Mouse (Mus musculus): Measurements from ENCODE around the gene Tbkbp1. TPM values are rescaled to one million over a fixed set of nuclear protein-coding genes. Genes with fewer than 3 reads are reported as not detected.

The Tbkbp1 gene
- polyA plus RNA-seq, 1 experiment from 2014 or later, result 8.9 TPM

- Histone ChIP-seq H3K9ac (peak overlapping the region; percentile 40), H3K27ac (replicated peaks) (0 out of 2 replicates have a peak overlapping the region, but pooled peaks have one; percentile 44), H3K4me1 (peaks cover 16% of the 10 kb centered on the region), H3K4me3 (replicated peaks) (peak overlapping the region; percentile 53), H3K9me3 (replicated peaks) (no peaks in the 10 kb centered on the region), H3K36me3 (no peaks in the 10 kb centered on the region), H3K4me2 (replicated peaks) (peak overlapping the region; percentile 95), H3K27me3 (no peaks in the 10 kb centered on the region; the same call in 1 of the 2 replicates)
- ATAC-seq (ENCODE audit: insufficient number of reproducible peaks, low FRiP score, low TSS enrichment, low read depth), result peak; percentile 69; the same call in 1 of the 2 replicates
- 1% methylated on average over 32 of the region's 32 CpGs for WGBS
Measured at GRCm38 (mm10) chr11:97126645-97127468, 24.4 kb downstream of the Tbkbp1 start.

DNA sequence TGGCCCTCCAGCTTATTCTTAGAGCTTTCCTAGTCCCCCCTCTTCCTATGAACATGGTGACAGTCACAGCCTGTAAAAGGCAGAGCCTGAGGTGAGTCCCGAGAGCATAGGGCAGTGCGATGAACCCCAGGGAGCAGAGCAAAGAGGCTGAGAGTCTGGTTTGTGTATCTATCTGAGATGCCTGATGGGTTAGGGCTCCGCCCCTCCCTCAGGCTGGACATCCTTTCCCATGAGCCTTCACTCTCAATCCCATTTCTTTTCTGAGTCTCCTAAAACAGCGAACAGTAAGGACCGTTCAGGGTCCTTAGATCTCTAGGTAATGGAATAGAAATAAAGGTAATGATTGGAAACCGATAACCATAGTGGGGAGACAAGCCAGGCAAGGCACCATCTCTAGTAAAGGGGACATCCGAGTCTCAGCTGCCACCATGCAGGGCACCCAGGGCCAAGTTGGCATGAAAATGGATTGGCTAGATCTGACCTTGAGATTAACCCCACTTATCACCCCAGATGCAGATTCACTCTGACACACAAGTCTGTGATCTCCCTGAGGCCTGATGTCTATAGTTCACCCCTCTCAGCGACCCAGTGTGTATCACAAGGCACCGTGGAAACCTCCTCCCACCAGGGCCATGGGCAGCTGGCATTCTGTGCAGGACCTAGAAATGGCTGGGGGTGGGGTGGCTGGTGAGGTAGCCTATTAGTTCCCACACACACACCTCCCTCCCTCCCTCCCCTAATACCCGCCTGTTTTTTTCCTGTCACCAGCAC lies 26.8 kb downstream of the Tbkbp1 start:
- no peak for ATAC-seq (ENCODE audit: insufficient number of reproducible peaks, low FRiP score, low TSS enrichment, low read depth)
- Histone ChIP-seq H3K4me2 (replicated peaks) (no peak overlapping the region), H3K4me3 (replicated peaks) (no peak overlapping the region), H3K36me3 (no peaks in the 10 kb centered on the region), H3K4me1 (peaks cover 22% of the 10 kb centered on the region), H3K9ac (no peak overlapping the region), H3K27ac (replicated peaks) (no peak overlapping the region), H3K9me3 (replicated peaks) (no peaks in the 10 kb centered on the region), H3K27me3 (no peaks in the 10 kb centered on the region; the same call in 1 of the 2 replicates)
- 58% methylated on average over 10 of the region's 10 CpGs for WGBS

- no peak overlapping the region for H3K9ac ChIP-seq
- no peak overlapping the region for H3K4me2 ChIP-seq (replicated peaks)
- H3K4me3 ChIP-seq (replicated peaks), result no peak overlapping the region
- 8% methylated on average over 11 of the region's 11 CpGs for WGBS
- H3K9me3 ChIP-seq (replicated peaks), result no peaks in the 10 kb centered on the region
- no peaks in the 10 kb centered on the region for H3K36me3 ChIP-seq
- H3K4me1 ChIP-seq, result peaks cover 22% of the 10 kb centered on the region
- H3K27me3 ChIP-seq, result peaks cover 7% of the 10 kb centered on the region
- no peak for ATAC-seq (ENCODE audit: insufficient number of reproducible peaks, low FRiP score, low TSS enrichment, low read depth)
- H3K27ac ChIP-seq (replicated peaks), result no peak overlapping the region
Measured at GRCm38 (mm10) chr11:97123282-97123890, 27.9 kb downstream of the Tbkbp1 start.

DNA sequence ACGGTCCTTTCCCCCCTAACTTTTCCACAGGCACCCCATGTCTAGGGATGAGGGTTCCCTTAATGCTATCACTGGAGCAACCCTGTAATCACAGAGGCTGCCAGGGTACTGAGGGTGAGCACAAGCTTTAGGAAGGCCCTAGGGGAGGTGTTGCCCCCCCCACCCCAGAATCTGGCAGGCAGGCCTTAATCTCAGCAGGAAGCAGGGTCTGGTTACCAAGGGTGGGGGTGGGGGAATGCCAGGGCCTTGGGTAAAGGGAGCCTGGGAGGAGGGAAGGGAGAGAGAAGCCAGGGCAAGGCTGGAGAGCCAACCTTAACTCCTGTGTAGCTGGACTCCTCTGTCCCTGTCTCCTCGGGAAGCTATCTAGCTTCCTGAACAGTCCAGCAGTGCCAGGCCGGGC lies 30.7 kb downstream of the Tbkbp1 start:
- no peaks in the 10 kb centered on the region for H3K9me3 ChIP-seq (replicated peaks)
- H3K36me3 ChIP-seq, result no peaks in the 10 kb centered on the region
- no peak overlapping the region for H3K4me2 ChIP-seq (replicated peaks)
- peaks cover 34% of the 10 kb centered on the region for H3K27me3 ChIP-seq
- peaks cover 12% of the 10 kb centered on the region for H3K4me1 ChIP-seq
- WGBS, result 52% methylated on average over 3 of the region's 3 CpGs
- no peak for ATAC-seq (ENCODE audit: insufficient number of reproducible peaks, low FRiP score, low TSS enrichment, low read depth)
- H3K9ac ChIP-seq, result no peak overlapping the region
- no peak overlapping the region for H3K27ac ChIP-seq (replicated peaks)
- H3K4me3 ChIP-seq (replicated peaks), result no peak overlapping the region

GRCm38 (mm10) chr11:97120221-97120620 lies 31.1 kb downstream of the Tbkbp1 start:
- ATAC-seq (ENCODE audit: insufficient number of reproducible peaks, low FRiP score, low TSS enrichment, low read depth), result no peak
- H3K4me1 ChIP-seq, result peaks cover 16% of the 10 kb centered on the region
- no peak overlapping the region for H3K4me3 ChIP-seq (replicated peaks)
- 49% methylated on average over 10 of the region's 10 CpGs for WGBS
- H3K36me3 ChIP-seq, result no peaks in the 10 kb centered on the region
- H3K9me3 ChIP-seq (replicated peaks), result no peaks in the 10 kb centered on the region
- no peak overlapping the region for H3K27ac ChIP-seq (replicated peaks)
- no peak overlapping the region for H3K9ac ChIP-seq
- peaks cover 38% of the 10 kb centered on the region for H3K27me3 ChIP-seq
- no peak overlapping the region for H3K4me2 ChIP-seq (replicated peaks)

- no peak for ATAC-seq (ENCODE audit: insufficient number of reproducible peaks, low FRiP score, low TSS enrichment, low read depth)
- WGBS, result 11% methylated on average over 11 of the region's 11 CpGs
- H3K4me2 ChIP-seq (replicated peaks), result peak overlapping the region; percentile 82
Measured at GRCm38 (mm10) chr11:97115797-97116196, 35.5 kb downstream of the Tbkbp1 start.

GRCm38 (mm10) chr11:97114671-97115601 lies 36.4 kb downstream of the Tbkbp1 start, which contains the start of gene Tbx21:
Tbx21 (minus strand) TSS chr11:97115331.
- Histone ChIP-seq H3K27ac (replicated peaks) (no peak within 1 kb of the TSS), H3K4me2 (replicated peaks) (peak within 1 kb of the TSS; percentile 82), H3K27me3 (peaks cover 69% of the 10 kb centered on the region), H3K4me1 (peaks cover 19% of the 10 kb centered on the region), H3K9ac (no peak within 1 kb of the TSS), H3K4me3 (replicated peaks) (peak within 1 kb of the TSS; percentile 43), H3K36me3 (no peaks in the 10 kb centered on the region), H3K9me3 (replicated peaks) (no peaks in the 10 kb centered on the region)
- WGBS, result under 1% methylated on average over 84 of the region's 87 CpGs
- no peak for ATAC-seq (ENCODE audit: insufficient number of reproducible peaks, low FRiP score, low TSS enrichment, low read depth)

More at GRCm38 (mm10) chr11:97115797-97116196, 35.5 kb downstream of the Tbkbp1 start:
- no peaks in the 10 kb centered on the region for H3K36me3 ChIP-seq
- no peak overlapping the region for H3K27ac ChIP-seq (replicated peaks)
- no peaks in the 10 kb centered on the region for H3K9me3 ChIP-seq (replicated peaks)
- H3K4me1 ChIP-seq, result peaks cover 23% of the 10 kb centered on the region
- peaks cover 69% of the 10 kb centered on the region for H3K27me3 ChIP-seq
- no peak overlapping the region for H3K9ac ChIP-seq
- H3K4me3 ChIP-seq (replicated peaks), result peak overlapping the region; percentile 43

DNA sequence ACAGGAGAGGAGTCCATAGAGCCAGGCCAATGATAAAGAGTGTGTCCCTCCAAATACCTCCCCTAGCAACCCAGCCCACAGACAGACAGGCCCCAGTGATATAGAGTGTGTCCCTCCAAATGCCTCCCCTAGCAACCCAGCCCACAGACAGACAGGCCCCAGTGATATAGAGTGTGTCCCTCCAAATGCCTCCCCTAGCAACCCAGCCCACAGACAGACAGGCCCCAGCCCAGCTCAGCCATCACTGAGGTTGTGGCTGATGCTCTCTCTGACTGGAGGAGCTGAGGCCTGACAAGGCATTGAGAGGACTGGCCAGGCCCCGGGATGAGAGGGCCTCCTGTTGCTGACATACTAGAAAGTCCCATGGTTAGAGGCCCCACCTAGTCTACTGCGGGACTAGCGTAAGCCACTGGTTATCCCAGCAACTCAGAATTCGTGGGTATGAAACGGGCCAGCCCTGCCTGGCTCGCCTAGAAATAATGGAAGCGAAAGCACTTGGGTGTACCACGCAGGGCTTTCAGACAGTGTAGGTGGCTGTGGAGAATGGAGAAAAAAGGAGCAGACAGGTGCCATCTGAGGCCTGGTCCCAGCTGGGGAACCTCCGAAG lies 38.7 kb downstream of the Tbkbp1 start:
- H3K4me2 ChIP-seq (replicated peaks), result no peak overlapping the region
- no peak for ATAC-seq (ENCODE audit: insufficient number of reproducible peaks, low FRiP score, low TSS enrichment, low read depth)
- no peaks in the 10 kb centered on the region for H3K36me3 ChIP-seq
- no peak overlapping the region for H3K27ac ChIP-seq (replicated peaks)
- 80% methylated on average over 9 of the region's 9 CpGs for WGBS
- H3K4me3 ChIP-seq (replicated peaks), result no peak overlapping the region
- H3K27me3 ChIP-seq, result peaks cover 55% of the 10 kb centered on the region
- no peak overlapping the region for H3K9ac ChIP-seq
- peaks cover 19% of the 10 kb centered on the region for H3K4me1 ChIP-seq
- no peaks in the 10 kb centered on the region for H3K9me3 ChIP-seq (replicated peaks)

GRCm38 (mm10) chr11:97108976-97109375 lies 42.3 kb downstream of the Tbkbp1 start:
- Histone ChIP-seq H3K27me3 (peaks cover 19% of the 10 kb centered on the region), H3K36me3 (no peaks in the 10 kb centered on the region), H3K4me3 (replicated peaks) (no peak overlapping the region), H3K27ac (replicated peaks) (no peak overlapping the region), H3K9me3 (replicated peaks) (no peaks in the 10 kb centered on the region), H3K4me2 (replicated peaks) (no peak overlapping the region), H3K9ac (no peak overlapping the region), H3K4me1 (no peaks in the 10 kb centered on the region; the same call in 1 of the 2 replicates)
- 73% methylated on average over 16 of the region's 16 CpGs for WGBS
- ATAC-seq (ENCODE audit: insufficient number of reproducible peaks, low FRiP score, low TSS enrichment, low read depth), result no peak

DNA sequence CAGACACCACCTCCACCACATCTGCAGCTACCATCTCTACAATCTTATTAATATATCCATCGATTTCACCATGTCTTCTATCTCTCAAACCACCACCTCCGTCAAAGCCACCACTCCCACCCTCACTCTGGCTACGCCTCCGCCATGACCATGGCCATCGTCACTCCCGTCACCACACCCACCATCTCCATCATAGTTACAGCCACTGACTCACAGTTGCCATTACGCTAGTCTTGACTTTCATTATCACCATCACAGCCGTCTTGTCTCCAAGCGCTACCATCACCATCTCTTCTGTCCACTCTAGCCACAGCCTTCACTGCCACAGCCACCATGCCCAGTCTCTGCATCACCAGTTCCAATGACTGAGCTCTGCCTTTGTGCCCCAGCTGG lies 47.2 kb downstream of the Tbkbp1 start:
- Histone ChIP-seq H3K4me2 (replicated peaks) (no peak overlapping the region), H3K4me1 (no peaks in the 10 kb centered on the region), H3K9ac (no peak overlapping the region), H3K9me3 (replicated peaks) (no peaks in the 10 kb centered on the region), H3K27ac (replicated peaks) (no peak overlapping the region), H3K36me3 (no peaks in the 10 kb centered on the region), H3K27me3 (peaks cover 21% of the 10 kb centered on the region), H3K4me3 (replicated peaks) (no peak overlapping the region)
- 88% methylated on average over 9 of the region's 9 CpGs for WGBS
- no peak for ATAC-seq (ENCODE audit: insufficient number of reproducible peaks, low FRiP score, low TSS enrichment, low read depth)
